10 mouse cellular contexts compared by ENCODE assay signal in the genomic region with DNA sequence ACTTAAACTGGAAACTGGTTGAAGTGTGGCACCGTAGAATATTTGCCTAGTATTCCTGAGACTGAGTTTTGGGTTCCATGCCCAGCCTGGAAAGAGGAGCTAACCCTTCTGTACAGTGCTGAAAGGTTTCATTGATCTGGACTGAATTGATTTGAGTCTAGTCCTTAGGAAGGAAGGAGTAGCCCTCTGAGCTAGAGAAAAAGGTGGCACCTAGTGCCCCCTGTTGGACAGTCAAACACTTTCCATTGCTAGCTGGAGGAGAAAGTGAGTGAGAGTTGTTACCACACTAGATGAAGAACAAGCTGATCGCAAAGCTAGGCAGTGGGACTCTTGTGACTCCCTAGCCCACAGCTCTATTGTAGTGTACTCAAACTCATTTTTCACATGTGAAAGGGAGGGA. TPM values are rescaled to one million over a fixed set of nuclear protein-coding genes. Genes with fewer than 3 reads are reported as not detected.
DNase-seq lines count a peak whose midpoint lies in the region.
"Had no signal": no experiment of that assay in that cellular context is flagged by ENCODE, and none has a peak within 500 bp of the region (broad histone marks: within the 10 kb centered on the region; RNA-seq: fewer than 3 reads in every experiment).

No protein-coding gene starts in this region.

- 58% methylated on average over 2 of the region's 2 CpGs for WGBS in embryonic facial prominence, embryonic 10.5 days

- no peak overlapping the region for H3K27ac ChIP-seq in embryonic facial prominence, embryonic 10.5 days (replicated peaks)

- intact Hi-C loops in left cerebral cortex, postnatal 4 days (cut with DNase I) = no loop called here
- intact Hi-C loops in left cerebral cortex, postnatal 10 days (cut with DNase I) = no loop called here
- intact Hi-C loops in heart, postnatal 36 days (cut with DNase I) = loop anchor here (2.0 kb wide), 1 partner anchor 33 kb away; no protein-coding TSS in a partner anchor

- H3K36me3 ChIP-seq in embryonic facial prominence, embryonic 10.5 days (replicated peaks) = no peaks in the 10 kb centered on the region
- no peaks in the 10 kb centered on the region for H3K36me3 ChIP-seq in splenic B cell, adult 2 months (ENCODE audit: control insufficient read depth, insufficient read depth, low read length, poor library complexity, severe bottlenecking)

- peaks cover 33% of the 10 kb centered on the region for H3K4me1 ChIP-seq in embryonic facial prominence, embryonic 10.5 days

- no peak overlapping the region for H3K4me3 ChIP-seq in embryonic facial prominence, embryonic 10.5 days

- no peaks in the 10 kb centered on the region for H3K9me3 ChIP-seq in embryonic facial prominence, embryonic 10.5 days

- DNase-seq in adrenal gland, adult (ENCODE audit: inconsistent age in 2 of 2, low spot score in 1 of 2) = peak; percentile 32 to 66
- no peak for DNase-seq in adrenal gland, postnatal 25 days
- peak; percentile 18 for DNase-seq in left cerebral cortex, postnatal 4 days
- DNase-seq in left cerebral cortex, postnatal 10 days (ENCODE audit: extremely low spot score in 1 of 2, low spot score in 2 of 2) = no peak
- DNase-seq in embryonic facial prominence, embryonic 10.5 days (ENCODE audit: low spot score) = peak; percentile 39
- DNase-seq in splenic B cell, adult 2 months (ENCODE audit: low read depth, low spot score) = peak; percentile 72
- no peak for DNase-seq in heart, postnatal 36 days
- DNase-seq in cerebellum, adult 11 months = no peak

- no peaks in the 10 kb centered on the region for H3K27me3 ChIP-seq in embryonic facial prominence, embryonic 10.5 days (replicated peaks; ENCODE audit: low read depth, poor library complexity, severe bottlenecking)
- no peaks in the 10 kb centered on the region for H3K27me3 ChIP-seq in splenic B cell, adult 2 months (ENCODE audit: control insufficient read depth, insufficient read depth, low read length, poor library complexity, severe bottlenecking)

RNA-seq across cellular contexts. Expression of a gene that starts 2.9 kb away (rescaled TPM):
- total RNA-seq in adrenal gland, postnatal 25 days (2021) = not detected in 2 replicates
- not detected for total RNA-seq in left cerebral cortex, postnatal 4 days (2021)
- not detected for total RNA-seq in left cerebral cortex, postnatal 10 days (2021)
- 0.71 and 1.0 TPM in 2 replicates for polyA plus RNA-seq in embryonic facial prominence, embryonic 10.5 days (2016; fragmentation: Nextera tagmentation; extraction: Ambion mirVana)
- total RNA-seq in heart, postnatal 36 days (2021) = not detected
- total RNA-seq: heart, adult 18-20 months had no signal
- polyA plus RNA-seq: stomach, embryonic 16.5 days had no signal

RNA-seq across cellular contexts. Expression of a gene that starts 4.3 kb away (rescaled TPM):
- total RNA-seq in adrenal gland, postnatal 25 days (2021) = 11.1 and 12.8 TPM in 2 replicates
- total RNA-seq in left cerebral cortex, postnatal 4 days (2021) = 10 to 100 TPM; 42.1 to 42.4 TPM
- 10 to 100 TPM; 29.3 to 33.8 TPM for total RNA-seq in left cerebral cortex, postnatal 10 days (2021)
- polyA plus RNA-seq in embryonic facial prominence, embryonic 10.5 days (2016; fragmentation: Nextera tagmentation; extraction: Ambion mirVana) = 22.4 and 24.4 TPM in 2 replicates
- 1 to 10 TPM; 2.4 to 4.1 TPM for total RNA-seq in heart, postnatal 36 days (2021)

RNA-seq across cellular contexts. Expression of a gene that starts 39.5 kb away (rescaled TPM):
- 12.0 and 12.8 TPM in 2 replicates for total RNA-seq in adrenal gland, postnatal 25 days (2021)
- total RNA-seq in left cerebral cortex, postnatal 4 days (2021) = 1 to 10 TPM; 6.4 to 7.3 TPM
- 1 to 10 TPM; 6.6 to 6.7 TPM for total RNA-seq in left cerebral cortex, postnatal 10 days (2021)
- 27.2 and 31.0 TPM in 2 replicates for polyA plus RNA-seq in embryonic facial prominence, embryonic 10.5 days (2016; fragmentation: Nextera tagmentation; extraction: Ambion mirVana)
- total RNA-seq in heart, postnatal 36 days (2021) = 1 to 10 TPM; 4.9 to 5.1 TPM

RNA-seq across cellular contexts. Expression of a gene that starts 41.5 kb away (rescaled TPM):
- 0.18 TPM in 1 of 2 replicates, not detected in the other for total RNA-seq in adrenal gland, postnatal 25 days (2021)
- total RNA-seq in left cerebral cortex, postnatal 4 days (2021) = 1 to 10 TPM; 1.5 TPM
- total RNA-seq in left cerebral cortex, postnatal 10 days (2021) = 1 to 10 TPM; 1.1 to 1.5 TPM
- polyA plus RNA-seq in embryonic facial prominence, embryonic 10.5 days (2016; fragmentation: Nextera tagmentation; extraction: Ambion mirVana) = 0.68 and 0.69 TPM in 2 replicates
- total RNA-seq in heart, postnatal 36 days (2021) = under 1 TPM in 1 of 2 experiments, not detected in 1; 0.14 TPM

RNA-seq across cellular contexts. Expression of a gene that starts 56.8 kb away (rescaled TPM):
- not detected in 2 replicates for total RNA-seq in adrenal gland, postnatal 25 days (2021)
- not detected for total RNA-seq in left cerebral cortex, postnatal 4 days (2021)
- not detected for total RNA-seq in left cerebral cortex, postnatal 10 days (2021)
- 0.85 and 1.2 TPM in 2 replicates for polyA plus RNA-seq in embryonic facial prominence, embryonic 10.5 days (2016; fragmentation: Nextera tagmentation; extraction: Ambion mirVana)
- total RNA-seq in heart, postnatal 36 days (2021) = not detected
- total RNA-seq: heart, adult 18-20 months had no signal

Comparison
In these comparisons a context has a peak if more than half of its experiments do, and no peak if none do; other contexts are left out.
1. DNase-seq: peak in adrenal gland, adult (2 of 2), left cerebral cortex, postnatal 4 days (single experiment), embryonic facial prominence, embryonic 10.5 days (single experiment) and splenic B cell, adult 2 months (single experiment); none in adrenal gland, postnatal 25 days (single experiment), left cerebral cortex, postnatal 10 days (0 of 2), heart, postnatal 36 days (0 of 2) and cerebellum, adult 11 months (single experiment).